Mouse (Mus musculus) liver (tissue): ENCODE results near the gene Fam184a.
A peak's percentile ranks its signal among the peaks of the same experiment; 100 is the strongest.

ENCODE experiments used
- DNase-seq: peaks from one replicate; pipeline ENCODE4 v3.0.0-alpha.2; 2020; ENCODE audit warnings: mixed read lengths

The Fam184a gene

DNA sequence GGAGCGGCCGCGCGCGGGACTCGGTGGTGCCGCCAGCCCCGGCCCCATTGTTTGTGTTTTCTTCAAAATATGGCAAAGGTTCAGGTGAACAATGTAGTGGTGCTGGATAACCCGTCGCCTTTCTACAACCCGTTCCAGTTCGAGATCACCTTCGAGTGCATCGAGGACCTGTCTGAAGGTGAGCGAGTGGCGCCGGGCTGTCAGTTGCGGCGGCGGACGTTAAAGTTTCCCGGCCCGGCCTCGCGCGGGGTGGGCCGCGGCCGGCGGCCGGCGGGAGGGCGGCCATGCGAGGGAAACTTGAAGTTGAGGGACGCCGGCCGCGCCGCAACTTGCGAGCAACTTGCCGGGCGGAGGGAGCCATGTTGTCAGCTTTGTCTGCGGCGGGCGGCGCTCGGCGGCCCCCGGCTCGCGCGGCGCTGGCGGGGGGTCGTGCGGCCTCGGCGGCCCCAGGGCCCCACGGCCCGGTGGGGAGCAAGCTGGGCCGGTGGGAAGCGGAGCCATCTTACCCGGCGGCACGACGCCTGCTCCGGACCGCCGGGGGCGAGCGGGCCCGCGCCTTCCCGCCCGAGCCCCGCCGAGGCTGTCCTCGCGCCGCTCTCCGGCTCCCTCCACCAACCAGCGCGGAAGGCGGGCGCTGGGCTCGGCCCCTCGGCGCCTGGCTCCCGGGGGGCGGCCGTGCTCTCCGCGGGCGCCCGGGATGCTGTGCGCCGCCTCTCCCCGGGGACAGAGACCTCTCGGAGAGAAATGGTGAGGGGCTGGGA, 153.6 kb downstream of the Fam184a start:
- peak; percentile 69 for DNase-seq

DNA sequence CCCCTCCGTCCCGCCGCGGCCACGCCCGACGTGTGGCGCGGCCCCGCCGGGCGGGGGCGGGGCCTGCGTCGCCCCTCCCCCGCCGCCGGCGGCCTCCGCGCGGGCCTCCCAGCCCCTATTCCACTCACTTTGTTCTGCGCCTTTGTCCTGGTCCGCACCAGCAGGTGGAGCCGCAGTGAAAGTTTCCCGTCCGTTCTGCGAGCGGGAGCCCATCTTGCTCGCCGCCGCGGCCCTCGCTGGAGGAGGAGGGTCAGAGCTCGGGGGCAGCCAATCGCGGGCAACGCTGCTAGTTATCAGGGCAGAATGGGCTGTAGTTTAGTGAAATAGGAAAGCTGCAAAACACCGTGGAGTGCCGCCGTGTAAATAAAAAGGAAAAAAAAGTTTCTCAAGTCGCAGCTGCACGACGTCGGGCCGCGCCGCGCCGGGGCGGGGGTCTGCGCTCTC, 154.2 kb downstream of the Fam184a start, which contains the start of gene Asf1a:
Gene Asf1a (plus strand): TSS at position 81 of the 444 bp plus-strand sequence.
- peak; percentile 97 for DNase-seq

DNA sequence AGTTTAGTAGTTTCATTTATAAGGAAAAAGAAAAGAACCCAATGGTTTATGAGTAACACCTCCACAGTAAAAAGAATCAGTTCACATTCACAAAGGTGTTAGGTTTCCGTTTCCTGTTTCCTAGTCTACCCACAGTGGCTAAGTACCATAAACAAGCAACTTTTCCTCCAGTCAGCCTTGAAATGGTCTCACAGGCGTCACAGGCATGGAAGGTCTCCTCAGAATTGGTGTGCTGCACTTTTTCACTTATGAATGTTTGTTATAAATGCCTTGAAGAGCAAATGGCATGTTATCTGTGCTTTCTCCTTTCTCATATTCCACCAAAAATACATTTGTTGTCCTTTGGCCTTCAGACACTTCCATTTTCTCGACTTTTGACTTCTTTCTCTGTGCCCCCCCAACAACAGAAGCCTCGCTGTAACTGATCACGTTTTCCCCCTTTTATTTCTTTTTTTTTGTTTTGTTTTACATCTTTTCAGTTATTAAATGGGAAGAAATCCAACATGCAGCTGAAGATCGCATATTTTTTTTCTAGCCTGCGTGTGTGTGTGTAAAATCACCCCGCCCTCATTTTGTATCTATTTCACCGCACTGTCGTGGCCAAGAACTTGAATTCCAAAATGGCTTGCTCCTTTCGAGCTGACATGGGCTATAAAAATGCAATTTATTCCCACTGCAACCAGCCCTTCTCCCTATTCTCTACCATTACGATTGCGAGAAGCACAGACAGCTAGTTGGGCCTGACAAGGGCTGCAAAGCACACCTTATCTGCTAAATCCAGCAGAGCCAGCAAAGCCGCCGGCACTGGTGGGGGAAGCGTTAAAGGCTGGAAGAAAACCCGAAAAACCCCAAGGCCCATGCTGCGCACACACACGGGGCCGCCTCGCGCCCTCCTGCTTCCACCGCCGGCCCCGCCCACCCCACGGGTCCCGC, 154.9 kb downstream of the Fam184a start:
- no peak for DNase-seq

DNA sequence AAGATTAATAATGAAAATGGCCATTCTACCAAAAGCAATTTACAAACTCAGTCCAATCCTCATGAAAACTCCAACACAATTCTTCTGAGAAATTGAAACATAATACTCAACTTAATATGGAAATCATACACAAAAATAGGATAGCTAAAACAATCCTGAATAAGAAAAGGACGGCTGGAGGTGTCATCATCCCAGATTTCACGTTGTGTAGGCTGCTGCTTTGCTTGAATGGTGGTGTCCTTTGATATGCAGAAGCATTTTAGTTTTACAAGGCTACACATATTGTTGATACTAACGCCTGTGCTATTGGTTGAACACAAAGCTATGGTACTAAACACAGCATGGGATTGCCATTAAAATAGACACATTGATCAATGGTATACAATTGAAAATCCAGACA, 165.1 kb downstream of the Fam184a start:
- DNase-seq, result no peak
